Mouse (Mus musculus): ENCODE measurements around the gene Islr. TPM values are rescaled to one million over a fixed set of nuclear protein-coding genes. Genes with fewer than 3 reads are reported as not detected.

The Islr gene
- polyA plus RNA-seq, 1 experiment from 2014 or later, result 26.2 TPM

- peaks cover 9% of the 10 kb centered on the region for H3K4me1 ChIP-seq (ENCODE audit: control insufficient read depth, insufficient read depth, low read length)
- H3K27me3 ChIP-seq (ENCODE audit: control insufficient read depth, insufficient read depth, low read depth, low read length), result peaks cover 2% of the 10 kb centered on the region; the same call in 1 of the 2 replicates
- 11% methylated on average over 16 of the region's 17 CpGs for WGBS
- H3K4me3 ChIP-seq (ENCODE audit: low read depth, low read length), result no peak overlapping the region
- H3K9me3 ChIP-seq (replicated peaks; ENCODE audit: control insufficient read depth, low read length, poor library complexity, severe bottlenecking), result no peaks in the 10 kb centered on the region
- no peak for ATAC-seq
- H3K4me2 ChIP-seq (ENCODE audit: low read length), result no peak overlapping the region
- H3K36me3 ChIP-seq (ENCODE audit: control insufficient read depth, insufficient read depth, low read length), result no peaks in the 10 kb centered on the region
- H3K27ac ChIP-seq (ENCODE audit: low read length), result no peak overlapping the region
- no peak overlapping the region for H3K9ac ChIP-seq (ENCODE audit: low read depth, low read length)
Measured at GRCm38 (mm10) chr9:58133893-58134884, 69.9 kb downstream of the Islr start.

- no peak overlapping the region for H3K4me2 ChIP-seq (ENCODE audit: low read length)
- WGBS, result 72% methylated on average over 7 of the region's 7 CpGs
- H3K9me3 ChIP-seq (replicated peaks; ENCODE audit: control insufficient read depth, low read length, poor library complexity, severe bottlenecking), result no peaks in the 10 kb centered on the region
- ATAC-seq, result no peak
- no peak overlapping the region for H3K27ac ChIP-seq (ENCODE audit: low read length)
- H3K4me1 ChIP-seq (ENCODE audit: control insufficient read depth, insufficient read depth, low read length), result peaks cover 15% of the 10 kb centered on the region
- H3K4me3 ChIP-seq (ENCODE audit: low read depth, low read length), result no peak overlapping the region
- H3K9ac ChIP-seq (ENCODE audit: low read depth, low read length), result no peak overlapping the region
- peaks cover 2% of the 10 kb centered on the region; the same call in 1 of the 2 replicates for H3K27me3 ChIP-seq (ENCODE audit: control insufficient read depth, insufficient read depth, low read depth, low read length)
- H3K36me3 ChIP-seq (ENCODE audit: control insufficient read depth, insufficient read depth, low read length), result no peaks in the 10 kb centered on the region
Measured at GRCm38 (mm10) chr9:58131735-58132134, 72.4 kb downstream of the Islr start.

GRCm38 (mm10) chr9:58130909-58131308 is 73.2 kb downstream of the Islr start:
- Histone ChIP-seq H3K36me3 (ENCODE audit: control insufficient read depth, insufficient read depth, low read length) (no peaks in the 10 kb centered on the region), H3K4me3 (ENCODE audit: low read depth, low read length) (no peak overlapping the region), H3K9ac (ENCODE audit: low read depth, low read length) (no peak overlapping the region), H3K4me1 (ENCODE audit: control insufficient read depth, insufficient read depth, low read length) (peaks cover 15% of the 10 kb centered on the region), H3K27me3 (ENCODE audit: control insufficient read depth, insufficient read depth, low read depth, low read length) (peaks cover 2% of the 10 kb centered on the region; the same call in 1 of the 2 replicates), H3K9me3 (replicated peaks; ENCODE audit: control insufficient read depth, low read length, poor library complexity, severe bottlenecking) (no peaks in the 10 kb centered on the region), H3K27ac (ENCODE audit: low read length) (no peak overlapping the region), H3K4me2 (ENCODE audit: low read length) (no peak overlapping the region)
- WGBS, result 44% methylated on average over 3 of the region's 3 CpGs
- no peak for ATAC-seq

GRCm38 (mm10) chr9:58129508-58129907 is 74.6 kb downstream of the Islr start:
- H3K27ac ChIP-seq (ENCODE audit: low read length), result no peak overlapping the region
- H3K9ac ChIP-seq (ENCODE audit: low read depth, low read length), result no peak overlapping the region
- no peak overlapping the region for H3K4me2 ChIP-seq (ENCODE audit: low read length)
- 27% methylated on average over 8 of the region's 8 CpGs for WGBS
- H3K4me1 ChIP-seq (ENCODE audit: control insufficient read depth, insufficient read depth, low read length), result peaks cover 15% of the 10 kb centered on the region
- no peaks in the 10 kb centered on the region for H3K9me3 ChIP-seq (replicated peaks; ENCODE audit: control insufficient read depth, low read length, poor library complexity, severe bottlenecking)
- H3K36me3 ChIP-seq (ENCODE audit: control insufficient read depth, insufficient read depth, low read length), result no peaks in the 10 kb centered on the region
- H3K27me3 ChIP-seq (ENCODE audit: control insufficient read depth, insufficient read depth, low read depth, low read length), result peaks cover 2% of the 10 kb centered on the region; the same call in 1 of the 2 replicates
- no peak overlapping the region for H3K4me3 ChIP-seq (ENCODE audit: low read depth, low read length)
- no peak for ATAC-seq

GRCm38 (mm10) chr9:58128926-58129413 is 75.1 kb downstream of the Islr start:
- H3K36me3 ChIP-seq (ENCODE audit: control insufficient read depth, insufficient read depth, low read length), result no peaks in the 10 kb centered on the region
- no peak overlapping the region for H3K4me2 ChIP-seq (ENCODE audit: low read length)
- ATAC-seq, result no peak
- no peaks in the 10 kb centered on the region for H3K9me3 ChIP-seq (replicated peaks; ENCODE audit: control insufficient read depth, low read length, poor library complexity, severe bottlenecking)
- H3K27me3 ChIP-seq (ENCODE audit: control insufficient read depth, insufficient read depth, low read depth, low read length), result peaks cover 2% of the 10 kb centered on the region; the same call in 1 of the 2 replicates
- no peak overlapping the region for H3K27ac ChIP-seq (ENCODE audit: low read length)
- H3K4me1 ChIP-seq (ENCODE audit: control insufficient read depth, insufficient read depth, low read length), result peaks cover 12% of the 10 kb centered on the region
- no peak overlapping the region for H3K4me3 ChIP-seq (ENCODE audit: low read depth, low read length)
- WGBS, result 7% methylated on average over 13 of the region's 13 CpGs
- H3K9ac ChIP-seq (ENCODE audit: low read depth, low read length), result no peak overlapping the region

GRCm38 (mm10) chr9:58125811-58126210 is 78.3 kb downstream of the Islr start:
- Histone ChIP-seq H3K36me3 (ENCODE audit: control insufficient read depth, insufficient read depth, low read length) (no peaks in the 10 kb centered on the region), H3K9me3 (replicated peaks; ENCODE audit: control insufficient read depth, low read length, poor library complexity, severe bottlenecking) (no peaks in the 10 kb centered on the region), H3K27ac (ENCODE audit: low read length) (no peak overlapping the region), H3K9ac (ENCODE audit: low read depth, low read length) (no peak overlapping the region), H3K27me3 (ENCODE audit: control insufficient read depth, insufficient read depth, low read depth, low read length) (no peaks in the 10 kb centered on the region; the same call in 1 of the 2 replicates), H3K4me1 (ENCODE audit: control insufficient read depth, insufficient read depth, low read length) (peaks cover 6% of the 10 kb centered on the region; the same call in 1 of the 2 replicates), H3K4me2 (ENCODE audit: low read length) (no peak overlapping the region), H3K4me3 (ENCODE audit: low read depth, low read length) (no peak overlapping the region)
- 25% methylated on average over 4 of the region's 4 CpGs for WGBS
- ATAC-seq, result no peak

- H3K4me2 ChIP-seq (ENCODE audit: low read length), result no peak overlapping the region
- H3K9me3 ChIP-seq (replicated peaks; ENCODE audit: control insufficient read depth, low read length, poor library complexity, severe bottlenecking), result no peaks in the 10 kb centered on the region
- no peak for ATAC-seq
- peaks cover 6% of the 10 kb centered on the region; the same call in 1 of the 2 replicates for H3K4me1 ChIP-seq (ENCODE audit: control insufficient read depth, insufficient read depth, low read length)
- 53% methylated on average over 3 of the region's 3 CpGs for WGBS
- no peak overlapping the region for H3K4me3 ChIP-seq (ENCODE audit: low read depth, low read length)
- H3K36me3 ChIP-seq (ENCODE audit: control insufficient read depth, insufficient read depth, low read length), result no peaks in the 10 kb centered on the region
- H3K9ac ChIP-seq (ENCODE audit: low read depth, low read length), result no peak overlapping the region
- H3K27ac ChIP-seq (ENCODE audit: low read length), result no peak overlapping the region
- H3K27me3 ChIP-seq (ENCODE audit: control insufficient read depth, insufficient read depth, low read depth, low read length), result no peaks in the 10 kb centered on the region; the same call in 1 of the 2 replicates
Measured at GRCm38 (mm10) chr9:58125085-58125484, 79.0 kb downstream of the Islr start.

- 24% methylated on average over 2 of the region's 2 CpGs for WGBS
Measured at GRCm38 (mm10) chr9:58118671-58119070, 85.4 kb downstream of the Islr start, which contains the start of gene Ccdc33. Gene Ccdc33, minus strand, starts transcription at chr9:58118823.

More at GRCm38 (mm10) chr9:58118671-58119070, 85.4 kb downstream of the Islr start, which contains the start of gene Ccdc33:
- H3K36me3 ChIP-seq (ENCODE audit: control insufficient read depth, insufficient read depth, low read length), result no peaks in the 10 kb centered on the region
- ATAC-seq, result no peak
- no peak within 1 kb of the TSS for H3K9ac ChIP-seq (ENCODE audit: low read depth, low read length)
- H3K4me2 ChIP-seq (ENCODE audit: low read length), result no peak within 1 kb of the TSS
- no peak within 1 kb of the TSS for H3K4me3 ChIP-seq (ENCODE audit: low read depth, low read length)
- peaks cover 18% of the 10 kb centered on the region for H3K4me1 ChIP-seq (ENCODE audit: control insufficient read depth, insufficient read depth, low read length)
- no peaks in the 10 kb centered on the region for H3K27me3 ChIP-seq (ENCODE audit: control insufficient read depth, insufficient read depth, low read depth, low read length)
- no peaks in the 10 kb centered on the region for H3K9me3 ChIP-seq (replicated peaks; ENCODE audit: control insufficient read depth, low read length, poor library complexity, severe bottlenecking)
- H3K27ac ChIP-seq (ENCODE audit: low read length), result no peak within 1 kb of the TSS
